Mouse (Mus musculus): Measurements from ENCODE around the gene Olfr1058.
"Not testable (repeated sequence)": the region's sequence is repeated elsewhere in the genome, so short reads cannot be mapped to it uniquely, and the experiment has no call there.

Gene Olfr1058

DNA sequence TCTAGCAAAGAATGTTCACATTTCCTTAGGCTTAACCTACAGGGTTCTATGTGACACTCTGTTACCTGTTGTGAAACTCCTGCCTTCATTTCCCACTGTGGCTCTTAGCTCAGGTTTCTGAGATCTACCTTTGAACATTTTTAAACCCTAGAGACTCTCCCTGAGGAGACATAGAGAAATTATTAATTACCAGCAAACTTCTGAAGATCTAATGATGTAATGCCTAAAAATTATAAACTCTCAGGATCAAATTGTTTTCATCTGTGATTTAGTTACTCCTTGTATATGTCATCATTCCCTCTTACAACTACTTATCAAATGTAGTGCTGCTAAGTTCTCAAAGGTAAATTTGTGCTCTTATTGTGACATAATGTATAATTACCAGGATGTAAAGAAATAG is at the start of gene Olfr1058:
Gene Olfr1058, minus strand, starts transcription at position 101 of the 400 bp plus-strand sequence.
- not testable (repeated sequence) for DNase-seq (ENCODE audit: low spot score in 2 of 2)

DNA sequence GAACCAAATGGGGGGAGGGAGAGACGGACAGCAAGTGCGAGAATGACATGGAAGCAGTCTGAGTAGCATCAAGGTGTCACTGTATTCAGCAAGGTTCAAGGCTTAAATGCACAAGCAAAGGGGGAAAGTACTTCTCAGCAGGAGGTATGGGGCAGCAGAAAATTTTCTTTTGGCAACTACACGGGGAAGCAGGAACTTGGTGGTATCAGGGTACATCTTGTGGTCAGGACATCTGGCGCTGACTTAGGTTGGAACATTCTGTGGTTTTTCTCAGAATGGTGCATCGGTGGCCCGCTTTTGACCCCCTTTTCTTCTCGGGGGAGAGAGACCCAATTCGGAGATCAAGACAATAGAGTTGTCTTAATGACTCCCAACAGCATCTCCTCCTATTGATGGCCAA is 40.1 kb upstream of the Olfr1058 start:
- DNase-seq (ENCODE audit: low spot score in 2 of 2) = not testable (repeated sequence)

GRCm38 (mm10) chr2:86426649-86427048 is 38.3 kb upstream of the Olfr1058 start, which contains the start of gene Olfr1062:
TSS of gene Olfr1062 (minus strand) at chr2:86426749.
- DNase-seq (ENCODE audit: low spot score in 2 of 2) = not testable (repeated sequence)

DNA sequence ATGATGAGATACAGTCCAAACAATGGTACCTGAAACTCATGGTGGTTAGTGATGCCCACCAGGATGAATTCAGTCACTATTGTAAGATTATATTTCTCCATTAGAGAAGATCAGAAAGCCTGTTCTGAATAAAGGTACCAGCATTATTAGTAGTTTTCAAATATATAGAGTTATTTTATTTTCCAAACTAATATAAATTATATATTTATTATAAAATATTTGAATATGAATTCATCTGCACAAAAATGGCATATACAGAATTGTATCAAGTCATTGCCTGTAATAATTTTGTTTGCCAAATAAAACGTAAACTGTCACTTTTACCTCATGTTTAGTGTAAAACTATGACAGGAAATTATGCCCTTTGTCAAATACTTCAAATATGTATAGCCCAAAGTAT is 25.6 kb upstream of the Olfr1058 start, which contains the start of gene Olfr1061:
Gene Olfr1061, minus strand, starts transcription at position 101 of the 400 bp plus-strand sequence.
- DNase-seq (ENCODE audit: low spot score in 2 of 2) = no peak

DNA sequence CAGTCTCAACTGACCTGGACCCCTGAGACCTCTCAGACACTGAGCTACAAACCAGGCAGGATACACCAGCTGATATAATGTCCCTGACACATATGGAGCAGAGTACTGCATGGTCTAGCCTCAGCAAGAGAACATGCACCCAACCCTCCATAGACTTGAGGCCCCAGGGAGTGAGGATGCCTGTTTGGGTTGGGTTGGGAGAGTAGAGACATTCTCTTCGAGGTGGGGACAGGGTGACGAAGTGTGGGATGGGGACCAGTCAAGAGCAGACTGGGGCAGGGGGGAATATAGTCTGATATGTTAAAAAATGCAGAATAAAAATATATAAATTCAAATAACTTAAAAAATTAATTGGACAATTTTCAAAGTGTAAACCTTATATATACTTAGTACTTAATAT is 6.8 kb upstream of the Olfr1058 start:
- no peak for DNase-seq (ENCODE audit: low spot score in 2 of 2)

- no peak for DNase-seq (ENCODE audit: low spot score in 2 of 2)
Observed at GRCm38 (mm10) chr2:86378293-86378692, 10.1 kb downstream of the Olfr1058 start, which contains the start of gene Olfr1057. TSS of gene Olfr1057 (minus strand) at chr2:86378393.

- not testable (repeated sequence) for DNase-seq (ENCODE audit: low spot score in 2 of 2)
Observed at GRCm38 (mm10) chr2:86366342-86366741, 22.0 kb downstream of the Olfr1058 start.

- DNase-seq (ENCODE audit: low spot score in 2 of 2) = no peak
Observed at GRCm38 (mm10) chr2:86362369-86362768, 26.0 kb downstream of the Olfr1058 start, which contains the start of gene Olfr1056. TSS of gene Olfr1056 (minus strand) at chr2:86362469.

- DNase-seq (ENCODE audit: low spot score in 2 of 2) = not testable (repeated sequence)
Observed at GRCm38 (mm10) chr2:86351751-86352150, 36.6 kb downstream of the Olfr1058 start.

DNA sequence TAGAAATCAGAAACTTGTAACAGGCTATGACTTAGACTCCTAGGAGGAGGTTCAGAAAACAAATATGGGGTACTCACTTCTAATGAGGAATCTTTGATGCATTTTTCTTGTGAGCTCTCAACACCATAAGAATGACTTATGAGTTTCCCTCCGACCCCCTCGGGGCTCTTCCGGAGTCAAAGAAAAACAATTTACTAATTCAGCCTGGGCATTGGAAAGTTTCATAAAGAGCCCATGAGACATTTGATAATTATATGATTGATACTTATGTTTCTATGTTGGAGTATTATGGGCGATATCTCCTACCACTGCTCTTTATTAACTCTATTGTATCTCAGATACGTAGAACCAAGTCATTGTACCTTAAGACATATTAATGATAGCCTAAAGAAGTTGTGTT is 38.2 kb downstream of the Olfr1058 start, which contains the start of gene Olfr1055:
Gene Olfr1055, minus strand, starts transcription at position 101 of the 400 bp plus-strand sequence.
- DNase-seq (ENCODE audit: low spot score in 2 of 2) = no peak

DNA sequence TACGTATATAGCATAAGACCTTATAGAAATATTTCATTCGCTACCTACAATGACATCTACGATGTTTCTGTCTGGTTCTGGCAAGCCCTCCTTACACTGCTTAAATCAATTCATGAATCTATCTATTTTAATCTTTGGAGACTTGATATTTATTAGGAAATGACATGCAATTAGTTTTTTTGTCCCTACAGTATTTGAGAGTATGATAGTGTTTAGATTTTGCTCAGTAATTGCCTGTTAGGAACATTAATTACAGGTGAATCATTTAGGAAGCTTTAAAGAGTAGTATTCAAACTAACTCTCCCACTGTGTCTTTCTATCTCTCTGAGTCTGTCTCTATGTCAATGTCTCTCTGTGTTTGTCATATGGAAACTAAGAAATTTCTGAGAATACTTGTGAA is 53.0 kb downstream of the Olfr1058 start, which contains the start of gene Olfr1054:
Gene Olfr1054, minus strand, starts transcription at position 101 of the 400 bp plus-strand sequence.
- DNase-seq (ENCODE audit: low spot score in 2 of 2) = no peak
